Mouse (Mus musculus): ENCODE results near the gene Fxyd4. TPM values are rescaled to one million over a fixed set of nuclear protein-coding genes. Genes with fewer than 3 reads are reported as not detected.

The Fxyd4 gene
- total and polyA plus RNA-seq, 3 experiments, result 0.25 TPM; not detected in 2

DNA sequence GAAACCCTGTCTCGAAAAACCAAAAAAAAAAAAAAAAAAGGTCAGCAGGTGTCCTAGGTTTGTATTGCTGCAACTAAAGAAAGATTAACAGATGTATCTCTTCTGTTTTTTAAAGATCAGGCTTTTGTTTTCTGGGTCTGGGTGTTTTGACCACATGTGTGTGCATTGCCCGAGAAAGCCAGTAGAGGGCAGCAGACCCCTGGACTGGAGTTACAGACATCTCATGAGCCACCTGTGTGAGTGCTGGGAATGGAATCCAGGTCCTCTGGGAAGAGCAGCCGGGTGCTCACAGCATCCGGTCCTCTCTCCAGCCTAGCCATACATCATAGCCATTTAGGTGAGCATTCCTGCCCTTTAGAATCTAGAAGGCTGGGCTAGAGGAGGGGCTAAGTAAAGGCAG, 14.8 kb upstream of the Fxyd4 start:
- intact Hi-C loops (cut with DNase I), result no loop called here
- Histone ChIP-seq H3K4me3 (no peak overlapping the region), H3K27me3 (ENCODE audit: control insufficient read depth, insufficient read depth, low read length) (no peaks in the 10 kb centered on the region), H3K27ac (no peak overlapping the region), H3K36me3 (ENCODE audit: control insufficient read depth, insufficient read depth, low read length) (no peaks in the 10 kb centered on the region), H3K4me1 (ENCODE audit: control insufficient read depth, insufficient read depth, low read length) (peaks cover 2% of the 10 kb centered on the region; the same call in 1 of the 2 replicates), H3K9ac (ENCODE audit: low read depth, low read length) (no peak overlapping the region), H3K79me2 (replicated peaks; ENCODE audit: control insufficient read depth, insufficient read depth, low read length) (no peaks in the 10 kb centered on the region)
- DNase-seq, result no peak
- TF ChIP-seq EP300 (IDR thresholded peaks at IDR 0.05; ENCODE audit: insufficient read depth, low read depth, low read length), result no peak
- TF ChIP-seq CTCF (IDR thresholded peaks at IDR 0.05), result peak; percentile 38
- WGBS, result 79% methylated on average over 4 of the region's 4 CpGs

GRCm38 (mm10) chr6:117943899-117944298, 6.4 kb upstream of the Fxyd4 start:
- Histone ChIP-seq H3K36me3 (ENCODE audit: control insufficient read depth, insufficient read depth, low read length) (no peaks in the 10 kb centered on the region), H3K4me3 (no peak overlapping the region), H3K27ac (no peak overlapping the region), H3K9ac (ENCODE audit: low read depth, low read length) (no peak overlapping the region), H3K27me3 (ENCODE audit: control insufficient read depth, insufficient read depth, low read length) (no peaks in the 10 kb centered on the region), H3K4me1 (ENCODE audit: control insufficient read depth, insufficient read depth, low read length) (no peaks in the 10 kb centered on the region), H3K79me2 (replicated peaks; ENCODE audit: control insufficient read depth, insufficient read depth, low read length) (no peaks in the 10 kb centered on the region)
- TF ChIP-seq POLR2A (IDR thresholded peaks at IDR 0.05; ENCODE audit: insufficient read depth, low read depth, low read length), result no peak
- 88% methylated on average over 2 of the region's 2 CpGs for WGBS
- intact Hi-C loops (cut with DNase I), result no loop called here
- DNase-seq, result no peak

- H3K79me2 ChIP-seq (replicated peaks; ENCODE audit: control insufficient read depth, insufficient read depth, low read length), result no peaks in the 10 kb centered on the region
- no peak overlapping the region for H3K4me3 ChIP-seq
- DNase-seq, result no peak
- no peak overlapping the region for H3K9ac ChIP-seq (ENCODE audit: low read depth, low read length)
- TF ChIP-seq POLR2A (IDR thresholded peaks at IDR 0.05; ENCODE audit: insufficient read depth, low read depth, low read length), result no peak
- no peak for TF ChIP-seq CTCF (IDR thresholded peaks at IDR 0.05)
- TF ChIP-seq EP300 (IDR thresholded peaks at IDR 0.05; ENCODE audit: insufficient read depth, low read depth, low read length), result no peak
- intact Hi-C loops (cut with DNase I), result no loop called here
- WGBS, result 74% methylated on average over 10 of the region's 10 CpGs
- no peaks in the 10 kb centered on the region for H3K36me3 ChIP-seq (ENCODE audit: control insufficient read depth, insufficient read depth, low read length)
- no peaks in the 10 kb centered on the region for H3K4me1 ChIP-seq (ENCODE audit: control insufficient read depth, insufficient read depth, low read length)
- no peaks in the 10 kb centered on the region for H3K27me3 ChIP-seq (ENCODE audit: control insufficient read depth, insufficient read depth, low read length)
- H3K27ac ChIP-seq, result no peak overlapping the region
These were observed 5.3 kb upstream of the Fxyd4 start for GRCm38 (mm10) chr6:117942769-117943168.

- no peaks in the 10 kb centered on the region for H3K4me1 ChIP-seq (ENCODE audit: control insufficient read depth, insufficient read depth, low read length)
- H3K4me3 ChIP-seq, result no peak overlapping the region
- WGBS, result 58% methylated on average over 10 of the region's 10 CpGs
- no peak overlapping the region for H3K27ac ChIP-seq
- no peaks in the 10 kb centered on the region for H3K79me2 ChIP-seq (replicated peaks; ENCODE audit: control insufficient read depth, insufficient read depth, low read length)
- TF ChIP-seq CTCF (IDR thresholded peaks at IDR 0.05) (no peak), POLR2A (IDR thresholded peaks at IDR 0.05; ENCODE audit: insufficient read depth, low read depth, low read length) (no peak), EP300 (IDR thresholded peaks at IDR 0.05; ENCODE audit: insufficient read depth, low read depth, low read length) (no peak)
- H3K36me3 ChIP-seq (ENCODE audit: control insufficient read depth, insufficient read depth, low read length), result no peaks in the 10 kb centered on the region
- intact Hi-C loops (cut with DNase I), result loop anchor here (10.0 kb wide), 1 partner anchor 156 kb away; no protein-coding TSS in a partner anchor
- no peaks in the 10 kb centered on the region for H3K27me3 ChIP-seq (ENCODE audit: control insufficient read depth, insufficient read depth, low read length)
- no peak for DNase-seq
- no peak overlapping the region for H3K9ac ChIP-seq (ENCODE audit: low read depth, low read length)
These were observed 1.5 kb upstream of the Fxyd4 start for GRCm38 (mm10) chr6:117938951-117939350.

GRCm38 (mm10) chr6:117935681-117936612, 1.5 kb downstream of the Fxyd4 start:
- no peaks in the 10 kb centered on the region for H3K4me1 ChIP-seq (ENCODE audit: control insufficient read depth, insufficient read depth, low read length)
- no peak overlapping the region for H3K9ac ChIP-seq (ENCODE audit: low read depth, low read length)
- intact Hi-C loops (cut with DNase I), result loop anchor here (10.0 kb wide), 1 partner anchor 159 kb away; no protein-coding TSS in a partner anchor

DNA sequence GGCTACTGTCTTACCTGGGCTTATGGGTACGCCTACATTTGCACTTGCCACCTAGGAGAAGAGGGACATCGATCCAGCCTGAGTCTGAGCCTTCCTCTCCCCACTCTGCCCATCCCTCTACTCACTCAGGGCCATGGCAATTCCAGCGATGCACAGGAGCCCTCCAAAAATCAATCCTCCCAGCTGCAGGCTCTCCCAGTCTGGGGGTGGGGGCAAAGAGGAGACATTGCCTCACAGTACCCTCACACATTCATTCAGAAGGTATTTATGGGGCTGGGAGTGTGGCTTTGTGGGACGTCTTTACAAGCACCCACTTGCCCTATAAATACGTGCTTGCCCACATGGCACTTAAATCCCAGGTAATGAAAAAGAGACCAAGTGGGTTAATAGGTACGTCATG, 3.2 kb downstream of the Fxyd4 start:
- intact Hi-C loops (cut with DNase I), result loop anchor here (10.0 kb wide), 1 partner anchor 160 kb away; no protein-coding TSS in a partner anchor
- no peak for DNase-seq
- no peaks in the 10 kb centered on the region for H3K27me3 ChIP-seq (ENCODE audit: control insufficient read depth, insufficient read depth, low read length)
- no peaks in the 10 kb centered on the region for H3K36me3 ChIP-seq (ENCODE audit: control insufficient read depth, insufficient read depth, low read length)
- 90% methylated on average over 6 of the region's 6 CpGs for WGBS
- TF ChIP-seq EP300 (IDR thresholded peaks at IDR 0.05; ENCODE audit: insufficient read depth, low read depth, low read length) (no peak), POLR2A (IDR thresholded peaks at IDR 0.05; ENCODE audit: insufficient read depth, low read depth, low read length) (no peak), CTCF (IDR thresholded peaks at IDR 0.05) (no peak)
- no peaks in the 10 kb centered on the region for H3K4me1 ChIP-seq (ENCODE audit: control insufficient read depth, insufficient read depth, low read length)
- H3K4me3 ChIP-seq, result no peak overlapping the region
- no peak overlapping the region for H3K27ac ChIP-seq
- no peaks in the 10 kb centered on the region for H3K79me2 ChIP-seq (replicated peaks; ENCODE audit: control insufficient read depth, insufficient read depth, low read length)
- no peak overlapping the region for H3K9ac ChIP-seq (ENCODE audit: low read depth, low read length)

More at GRCm38 (mm10) chr6:117935681-117936612, 1.5 kb downstream of the Fxyd4 start:
- Histone ChIP-seq H3K4me3 (no peak overlapping the region), H3K79me2 (replicated peaks; ENCODE audit: control insufficient read depth, insufficient read depth, low read length) (no peaks in the 10 kb centered on the region), H3K27me3 (ENCODE audit: control insufficient read depth, insufficient read depth, low read length) (no peaks in the 10 kb centered on the region), H3K36me3 (ENCODE audit: control insufficient read depth, insufficient read depth, low read length) (no peaks in the 10 kb centered on the region), H3K27ac (no peak overlapping the region)
- 82% methylated on average over 14 of the region's 14 CpGs for WGBS
- TF ChIP-seq CTCF (IDR thresholded peaks at IDR 0.05) (no peak), POLR2A (IDR thresholded peaks at IDR 0.05; ENCODE audit: insufficient read depth, low read depth, low read length) (no peak), EP300 (IDR thresholded peaks at IDR 0.05; ENCODE audit: insufficient read depth, low read depth, low read length) (no peak)
- DNase-seq, result no peak
